Mouse (Mus musculus): ENCODE data around the gene Zfp593.

The Zfp593 gene

GRCm38 (mm10) chr4:134256407-134257197, 11.2 kb upstream of the Zfp593 start:
- no peak for DNase-seq (ENCODE audit: low spot score)

DNA sequence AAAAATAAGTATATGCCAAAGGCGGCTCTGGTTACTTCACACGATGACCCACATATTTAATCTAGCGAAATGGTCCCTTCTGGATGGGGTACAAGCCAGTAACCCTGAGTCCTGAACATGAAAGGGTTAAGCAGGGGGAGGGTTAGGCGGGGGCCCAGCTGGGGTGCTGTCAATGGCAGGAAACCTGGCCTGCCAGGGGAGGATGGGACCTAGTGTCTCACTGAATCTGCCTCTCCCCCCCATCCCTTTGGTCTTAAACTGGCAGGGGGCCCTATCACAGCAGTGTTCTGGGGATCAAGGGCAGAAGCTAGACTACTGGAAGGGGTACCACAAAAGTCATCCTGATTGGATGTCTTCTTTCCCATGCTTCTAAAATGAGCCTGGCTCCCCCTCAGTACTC, 10.5 kb upstream of the Zfp593 start:
- DNase-seq (ENCODE audit: low spot score): no peak

GRCm38 (mm10) chr4:134254835-134255234, 9.4 kb upstream of the Zfp593 start:
- no peak for DNase-seq (ENCODE audit: low spot score)

GRCm38 (mm10) chr4:134253722-134254324, 8.4 kb upstream of the Zfp593 start, which contains the start of gene Grrp1:
Grrp1 (minus strand) TSS chr4:134254106.
- DNase-seq (ENCODE audit: low spot score): no peak

GRCm38 (mm10) chr4:134252911-134253721, 7.7 kb upstream of the Zfp593 start:
- DNase-seq (ENCODE audit: low spot score): no peak

DNA sequence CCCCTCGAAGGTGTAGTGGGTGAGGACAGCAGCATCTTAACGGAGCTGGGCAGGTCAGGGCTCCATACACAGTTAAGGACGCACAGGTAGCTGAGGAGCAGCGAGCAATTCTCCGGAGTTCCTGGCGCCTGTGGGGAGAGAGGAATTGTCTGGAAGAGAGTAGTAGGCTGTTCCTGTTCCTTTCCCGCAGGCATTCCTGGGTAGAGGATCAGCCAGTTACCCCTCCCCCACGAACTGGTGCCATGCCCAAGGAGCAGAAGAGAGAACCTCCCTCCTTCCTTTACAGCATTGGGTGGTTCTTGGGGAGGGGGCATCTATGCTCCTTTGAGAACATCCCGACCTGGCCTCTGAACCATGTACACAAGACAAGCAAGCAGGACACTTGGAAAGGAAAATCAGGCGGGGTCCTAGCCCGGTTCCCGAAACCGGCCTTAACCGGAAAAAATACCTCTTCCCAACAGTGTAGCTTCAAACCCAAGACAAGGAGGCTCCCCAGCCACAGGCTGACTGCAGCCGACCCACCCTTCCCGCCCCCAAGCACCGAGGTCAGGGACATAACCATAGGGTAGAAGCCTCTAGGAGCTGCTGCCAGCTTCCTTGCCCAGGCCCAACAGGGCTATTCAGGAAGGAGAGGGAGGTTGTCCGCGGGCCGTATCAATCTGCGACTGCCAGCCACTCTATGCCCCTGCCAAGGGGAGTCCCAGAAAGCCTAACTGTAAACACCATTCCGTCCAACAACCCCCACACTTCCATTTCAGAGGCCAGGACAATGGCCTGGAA, 6.9 kb upstream of the Zfp593 start:
- no peak for DNase-seq (ENCODE audit: low spot score)

DNA sequence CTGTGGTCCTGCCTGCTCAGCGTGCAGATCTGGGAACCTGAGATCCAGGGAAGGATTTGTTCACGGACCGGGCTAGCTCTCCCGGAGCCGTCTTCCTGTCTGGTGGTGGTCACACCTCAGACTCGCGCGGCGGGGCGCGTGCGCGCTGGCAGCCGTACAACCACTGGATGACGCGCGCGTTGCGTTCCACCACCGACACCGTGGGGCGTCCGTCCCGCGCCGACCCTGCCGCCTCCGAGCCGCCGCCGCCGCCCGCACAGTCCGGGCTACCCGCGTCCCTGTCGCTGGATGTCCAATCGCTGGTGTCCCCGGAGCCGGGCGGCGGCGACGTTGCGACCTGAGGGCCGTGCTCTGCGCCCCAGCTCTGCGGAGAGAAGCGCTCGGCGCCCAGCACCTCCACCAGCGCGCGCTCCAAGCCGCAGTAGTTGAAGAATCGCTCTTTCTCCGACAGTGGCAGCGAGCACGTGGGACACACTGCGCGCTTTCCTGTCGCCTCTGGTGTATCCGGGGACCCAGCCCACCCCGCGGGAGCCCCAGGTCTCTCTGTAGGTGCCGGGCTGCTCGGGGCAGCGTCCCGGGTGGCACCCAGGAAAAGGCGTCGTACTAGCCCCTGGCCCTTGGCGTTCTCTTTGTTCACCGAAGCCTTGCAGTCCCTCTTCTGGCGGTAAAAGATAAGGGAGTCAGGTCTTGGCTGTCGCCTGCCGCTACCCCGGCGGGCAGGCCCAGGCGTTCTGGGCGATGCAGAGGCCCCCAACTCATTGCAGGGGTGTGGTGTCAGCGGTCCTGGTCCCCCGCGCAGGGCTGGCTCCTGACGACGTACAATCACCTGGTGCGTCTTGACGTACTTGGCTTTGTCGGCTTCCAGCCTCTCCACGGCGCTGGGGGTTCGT, 6.1 kb upstream of the Zfp593 start:
- DNase-seq (ENCODE audit: low spot score): no peak

DNA sequence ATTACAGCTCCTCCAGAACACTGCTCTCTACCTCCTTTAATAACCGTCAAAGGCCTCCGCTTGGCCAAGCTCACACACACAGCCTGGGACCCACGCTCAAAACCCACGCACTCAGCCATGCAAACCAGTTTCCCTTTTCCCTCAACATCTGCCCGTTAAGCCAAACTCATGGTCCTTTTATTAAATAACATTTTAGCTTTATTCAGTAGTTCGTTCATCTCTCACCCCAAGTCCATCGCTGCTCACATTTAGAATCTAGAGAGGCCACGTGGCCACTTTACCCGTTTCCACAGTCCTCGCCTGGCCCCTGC, 5.5 kb upstream of the Zfp593 start:
- DNase-seq (ENCODE audit: low spot score): no peak

GRCm38 (mm10) chr4:134250116-134250929, 4.9 kb upstream of the Zfp593 start:
- no peak for DNase-seq (ENCODE audit: low spot score)

- peak; percentile 74 for DNase-seq (ENCODE audit: low spot score)
These were observed 4.3 kb upstream of the Zfp593 start for GRCm38 (mm10) chr4:134249651-134250050.

DNA sequence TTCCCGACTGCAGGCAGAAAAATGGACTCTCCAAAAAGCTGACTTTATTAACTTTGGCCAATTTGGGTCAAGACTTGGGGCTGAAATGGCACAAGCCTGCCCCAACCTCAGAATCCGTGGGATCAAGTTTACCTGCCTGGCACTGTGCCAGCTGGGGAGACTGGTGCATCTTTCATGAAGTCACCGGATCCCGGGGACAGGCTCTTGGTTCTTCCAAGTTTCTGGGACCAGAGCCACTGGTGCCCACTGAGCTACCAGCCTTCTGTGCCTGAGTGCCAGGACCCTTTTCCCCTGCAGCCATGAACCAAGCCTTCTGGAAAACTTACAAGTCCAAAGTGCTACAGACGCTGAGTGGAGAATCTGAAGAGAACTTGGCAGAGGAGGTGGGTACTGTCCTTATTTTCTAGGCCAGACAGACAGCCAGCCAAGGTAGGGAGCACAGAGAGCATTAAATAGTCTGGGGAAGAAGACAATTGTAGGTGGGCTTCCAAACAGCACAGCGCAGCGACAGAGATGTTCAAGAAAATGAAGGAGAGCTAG, 1.4 kb upstream of the Zfp593 start, which contains the start of gene Gm30191:
Gene Gm30191, plus strand, starts transcription at position 217 of the 540 bp plus-strand sequence.
- no peak for DNase-seq (ENCODE audit: low spot score)

GRCm38 (mm10) chr4:134246256-134246655, 864 bp upstream of the Zfp593 start:
- no peak for DNase-seq (ENCODE audit: low spot score)

GRCm38 (mm10) chr4:134243516-134244250, 1.7 kb downstream of the Zfp593 start, which contains the start of gene E130218I03Rik:
E130218I03Rik (plus strand) TSS chr4:134243662.
- no peak for DNase-seq (ENCODE audit: low spot score)

GRCm38 (mm10) chr4:134238686-134239085, 6.7 kb downstream of the Zfp593 start:
- DNase-seq (ENCODE audit: low spot score): no peak

- peak; percentile 96 for DNase-seq (ENCODE audit: low spot score)
These were observed 7.1 kb downstream of the Zfp593 start, which contains the start of gene Cnksr1 for GRCm38 (mm10) chr4:134238279-134238651. Cnksr1 (minus strand) TSS chr4:134238399.

DNA sequence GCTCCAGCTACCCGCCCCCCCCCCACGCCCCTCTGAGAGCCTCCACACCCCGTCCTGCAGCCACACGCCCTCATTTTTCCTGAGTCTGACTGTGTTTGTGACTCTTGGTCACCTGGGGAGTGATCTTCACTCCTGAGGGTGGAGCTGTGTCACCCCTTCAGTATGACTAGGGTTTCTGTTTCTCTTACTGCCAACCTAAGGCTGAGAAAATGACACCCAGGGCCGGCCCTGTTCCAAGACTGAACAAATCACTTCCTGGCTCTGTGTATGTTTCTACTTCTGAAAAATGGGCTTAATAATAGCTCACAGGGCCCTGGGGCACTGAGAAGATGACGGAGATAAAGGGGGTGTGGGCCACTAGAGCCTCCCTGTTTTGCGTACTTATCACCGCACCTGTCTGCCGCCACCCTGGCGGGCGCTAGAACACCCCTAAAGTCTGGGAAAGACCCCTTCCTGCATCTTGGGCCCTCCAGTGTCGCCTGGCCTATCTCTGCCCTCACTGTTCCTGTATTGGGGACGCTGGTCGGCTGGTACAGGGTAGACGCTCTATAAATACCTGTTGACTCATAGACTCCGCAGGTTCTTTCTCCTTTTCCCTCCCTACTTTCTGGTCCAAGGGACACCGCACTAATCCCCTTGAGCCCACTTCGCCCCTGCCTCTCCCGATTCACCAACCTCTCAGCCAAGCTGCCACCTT, 7.7 kb downstream of the Zfp593 start:
- no peak for DNase-seq (ENCODE audit: low spot score)

- DNase-seq (ENCODE audit: low spot score): no peak
These were observed 10.5 kb downstream of the Zfp593 start for GRCm38 (mm10) chr4:134234876-134235275.

DNA sequence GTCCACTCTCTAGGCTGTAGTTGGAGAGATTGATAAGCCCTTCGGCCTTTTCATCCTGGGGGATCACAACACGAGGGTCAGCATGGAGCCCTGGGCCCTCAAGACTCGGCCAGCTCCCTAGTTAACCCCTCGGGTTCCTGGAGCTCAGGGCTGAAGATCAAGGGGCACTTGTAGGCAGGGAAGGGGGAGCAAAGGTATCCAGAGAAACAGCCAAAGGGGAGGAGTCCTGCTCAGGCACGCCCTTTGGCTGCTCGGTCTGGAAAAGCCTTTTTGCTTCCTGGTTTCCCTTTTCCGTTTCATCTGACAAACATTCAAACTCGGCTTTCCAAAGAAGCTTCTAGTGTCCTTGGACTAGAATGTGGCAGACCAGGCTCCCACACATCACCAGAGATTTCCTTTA, 15.0 kb downstream of the Zfp593 start:
- no peak for DNase-seq (ENCODE audit: low spot score)
